Mouse (Mus musculus) embryonic facial prominence, embryonic 14.5 days (tissue): ENCODE data around the gene Slc26a11. TPM values are rescaled to one million over a fixed set of nuclear protein-coding genes. Genes with fewer than 3 reads are reported as not detected.

ENCODE experiments used
- ATAC-seq: fragments of 200-750 bp; cut with Nextera tagmentation; 2 replicates; pipeline ENCODE4 v1.8.0; 2017; ENCODE audit warnings: low read depth, moderate number of reproducible peaks, moderate TSS enrichment
- DNase-seq: peaks from one replicate; pipeline ENCODE4 v3.0.0-alpha.2; 2015; ENCODE audit warnings: low spot score
- H3K27ac ChIP-seq: fragments of 300-500 bp; sonication (generic); replicated peaks from 2 replicates; pipeline ENCODE4 v1.5.1; 2014; ENCODE audit warnings: low read depth, mild to moderate bottlenecking, low read length, moderate library complexity
- H3K27me3 ChIP-seq: fragments of 300-500 bp; sonication (generic); replicated peaks from 2 replicates; pipeline ENCODE4 v1.6.1; 2014; ENCODE audit warnings: low read length; ENCODE audit not compliant: control insufficient read depth, insufficient read depth
- H3K36me3 ChIP-seq: fragments of 300-500 bp; sonication (generic); 2 replicates; pipeline ENCODE4 v1.6.1; 2014; ENCODE audit warnings: low read length, mixed read lengths; ENCODE audit not compliant: control insufficient read depth, insufficient read depth
- H3K4me1 ChIP-seq: fragments of 300-500 bp; sonication (generic); 2 replicates; pipeline ENCODE4 v1.6.1; 2014; ENCODE audit warnings: antibody characterized with exemption, low read length; ENCODE audit not compliant: control insufficient read depth, insufficient read depth
- H3K4me2 ChIP-seq: fragments of 300-500 bp; sonication (generic); 2 replicates; pipeline ENCODE4 v1.6.1; 2014; ENCODE audit warnings: low read depth, mild to moderate bottlenecking, low read length, moderate library complexity, mixed read lengths
- H3K4me3 ChIP-seq: fragments of 300-500 bp; sonication (generic); 2 replicates; pipeline ENCODE4 v1.5.1; 2014; ENCODE audit warnings: low read depth, mild to moderate bottlenecking, low read length
- H3K9ac ChIP-seq: fragments of 300-500 bp; sonication (generic); 2 replicates; pipeline ENCODE4 v1.6.1; 2014; ENCODE audit warnings: low read depth, mild to moderate bottlenecking, low read length, moderate library complexity, mixed read lengths
- H3K9me3 ChIP-seq: fragments of 300-500 bp; sonication (generic); 2 replicates; pipeline ENCODE4 v1.6.1; 2016; ENCODE audit warnings: low read length; ENCODE audit not compliant: control insufficient read depth
- WGBS: fragments of 180-500 bp; shearing (Covaris S2); extraction: QIAGEN DNeasy Blood & Tissue Kit; methylation state at CpG from one replicate; pipeline ENCODE4 v1.1.7; 2014; 5-methylcytosine and 5-hydroxymethylcytosine counted together
- polyA plus RNA-seq: library from polyadenylated mRNA; unstranded; fragments of >200 nt; fragmentation: Nextera tagmentation; extraction: Ambion mirVana; gene quantifications from 2 replicates; pipeline ENCODE4 v1.2.1, GENCODE M21; 2014

The Slc26a11 gene
- polyA plus RNA-seq, 1 experiment from 2014 or later = 7.8 TPM

GRCm38 (mm10) chr11:119402501-119403160 lies 47.3 kb downstream of the Slc26a11 start:
- Histone ChIP-seq H3K9ac (no peak overlapping the region), H3K9me3 (no peaks in the 10 kb centered on the region), H3K4me2 (no peak overlapping the region), H3K27me3 (no peaks in the 10 kb centered on the region), H3K27ac (no peak overlapping the region), H3K4me3 (no peak overlapping the region), H3K36me3 (no peaks in the 10 kb centered on the region), H3K4me1 (no peaks in the 10 kb centered on the region)
- ATAC-seq (no peak), DNase-seq (no peak)
- WGBS = 38% methylated on average over 11 of the region's 11 CpGs

GRCm38 (mm10) chr11:119404627-119405026 lies 49.3 kb downstream of the Slc26a11 start:
- no peak for DNase-seq
- WGBS = 57% methylated on average over 5 of the region's 5 CpGs
- no peak overlapping the region for H3K27ac ChIP-seq

GRCm38 (mm10) chr11:119407381-119407780 lies 52.0 kb downstream of the Slc26a11 start:
- ATAC-seq (no peak), DNase-seq (no peak)
- Histone ChIP-seq H3K9me3 (no peaks in the 10 kb centered on the region), H3K4me1 (no peaks in the 10 kb centered on the region), H3K27ac (no peak overlapping the region), H3K36me3 (no peaks in the 10 kb centered on the region), H3K4me2 (no peak overlapping the region), H3K4me3 (no peak overlapping the region), H3K27me3 (no peaks in the 10 kb centered on the region), H3K9ac (no peak overlapping the region)
- 88% methylated on average over 6 of the region's 6 CpGs for WGBS

More at GRCm38 (mm10) chr11:119404627-119405026, 49.3 kb downstream of the Slc26a11 start:
- no peaks in the 10 kb centered on the region for H3K27me3 ChIP-seq
- no peak overlapping the region for H3K4me3 ChIP-seq
- no peak overlapping the region for H3K9ac ChIP-seq
- no peaks in the 10 kb centered on the region for H3K36me3 ChIP-seq
- no peak for ATAC-seq
- H3K4me2 ChIP-seq = no peak overlapping the region
- H3K4me1 ChIP-seq = no peaks in the 10 kb centered on the region
- no peaks in the 10 kb centered on the region for H3K9me3 ChIP-seq

- Histone ChIP-seq H3K4me1 (no peaks in the 10 kb centered on the region), H3K9me3 (no peaks in the 10 kb centered on the region), H3K9ac (no peak overlapping the region), H3K27me3 (no peaks in the 10 kb centered on the region), H3K27ac (no peak overlapping the region), H3K36me3 (no peaks in the 10 kb centered on the region), H3K4me3 (no peak overlapping the region), H3K4me2 (no peak overlapping the region)
- DNase-seq = no peak
- 50% methylated on average over 5 of the region's 5 CpGs for WGBS
- no peak for ATAC-seq
These were observed 52.6 kb downstream of the Slc26a11 start for GRCm38 (mm10) chr11:119407977-119408376.

- H3K9ac ChIP-seq = peak overlapping the region; percentile 38
- no peak overlapping the region for H3K4me2 ChIP-seq
- ATAC-seq (no peak), DNase-seq (peak; percentile 36)
- H3K4me1 ChIP-seq = peaks cover 11% of the 10 kb centered on the region
- no peaks in the 10 kb centered on the region for H3K36me3 ChIP-seq
- no peaks in the 10 kb centered on the region for H3K27me3 ChIP-seq
- H3K4me3 ChIP-seq = no peak overlapping the region
- no peaks in the 10 kb centered on the region for H3K9me3 ChIP-seq
- H3K27ac ChIP-seq = peak overlapping the region; percentile 44; the same call in 1 of the 2 replicates
- 35% methylated on average over 16 of the region's 16 CpGs for WGBS
These were observed 64.2 kb downstream of the Slc26a11 start for GRCm38 (mm10) chr11:119419327-119420118.

GRCm38 (mm10) chr11:119420426-119420825 lies 65.1 kb downstream of the Slc26a11 start:
- WGBS = 70% methylated on average over 5 of the region's 5 CpGs
- no peak for ATAC-seq
- DNase-seq = no peak

GRCm38 (mm10) chr11:119427431-119427830 lies 72.1 kb downstream of the Slc26a11 start:
- Histone ChIP-seq H3K9ac (no peak overlapping the region), H3K27me3 (no peaks in the 10 kb centered on the region), H3K36me3 (no peaks in the 10 kb centered on the region), H3K4me3 (no peak overlapping the region), H3K9me3 (no peaks in the 10 kb centered on the region), H3K27ac (no peak overlapping the region), H3K4me2 (no peak overlapping the region), H3K4me1 (peaks cover 6% of the 10 kb centered on the region; the same call in 1 of the 2 replicates)
- ATAC-seq (no peak), DNase-seq (no peak)
- WGBS = 73% methylated on average over 6 of the region's 6 CpGs

More at GRCm38 (mm10) chr11:119420426-119420825, 65.1 kb downstream of the Slc26a11 start:
- H3K9ac ChIP-seq = no peak overlapping the region
- H3K27ac ChIP-seq = 0 out of 2 replicates have a peak overlapping the region, but pooled peaks have one; percentile 21
- H3K9me3 ChIP-seq = no peaks in the 10 kb centered on the region
- no peaks in the 10 kb centered on the region for H3K36me3 ChIP-seq
- H3K4me1 ChIP-seq = peaks cover 11% of the 10 kb centered on the region
- H3K27me3 ChIP-seq = no peaks in the 10 kb centered on the region
- no peak overlapping the region for H3K4me3 ChIP-seq
- no peak overlapping the region for H3K4me2 ChIP-seq

GRCm38 (mm10) chr11:119427986-119428385 lies 72.6 kb downstream of the Slc26a11 start:
- Histone ChIP-seq H3K27me3 (no peaks in the 10 kb centered on the region), H3K9ac (no peak overlapping the region), H3K4me3 (no peak overlapping the region), H3K4me2 (peak overlapping the region; percentile 49), H3K9me3 (no peaks in the 10 kb centered on the region), H3K36me3 (no peaks in the 10 kb centered on the region), H3K4me1 (peaks cover 6% of the 10 kb centered on the region; the same call in 1 of the 2 replicates), H3K27ac (no peak overlapping the region)
- no peak for DNase-seq
- no peak for ATAC-seq
- WGBS = 86% methylated on average over 5 of the region's 5 CpGs
